Mouse (Mus musculus) thymus, adult 2 months (tissue): ENCODE measurements around the gene Heg1.

ENCODE experiments used
- CTCF ChIP-seq: fragments of 200-500 bp; IDR thresholded peaks from 2 replicates; pipeline ENCODE4 v1.5.1; 2012; ENCODE audit warnings: mild to moderate bottlenecking, control low read depth, low read length, moderate library complexity, borderline replicate concordance; ENCODE audit not compliant: control insufficient read depth, poor library complexity, insufficient read depth; ENCODE audit errors: extremely low read depth
- POLR2A ChIP-seq: fragments of 200-500 bp; IDR thresholded peaks from 2 replicates; pipeline ENCODE4 v1.6.1; 2012; ENCODE audit warnings: mild to moderate bottlenecking, low read length, control low read depth, moderate library complexity; ENCODE audit not compliant: control insufficient read depth, poor library complexity, insufficient read depth; ENCODE audit errors: extremely low read depth

DNA sequence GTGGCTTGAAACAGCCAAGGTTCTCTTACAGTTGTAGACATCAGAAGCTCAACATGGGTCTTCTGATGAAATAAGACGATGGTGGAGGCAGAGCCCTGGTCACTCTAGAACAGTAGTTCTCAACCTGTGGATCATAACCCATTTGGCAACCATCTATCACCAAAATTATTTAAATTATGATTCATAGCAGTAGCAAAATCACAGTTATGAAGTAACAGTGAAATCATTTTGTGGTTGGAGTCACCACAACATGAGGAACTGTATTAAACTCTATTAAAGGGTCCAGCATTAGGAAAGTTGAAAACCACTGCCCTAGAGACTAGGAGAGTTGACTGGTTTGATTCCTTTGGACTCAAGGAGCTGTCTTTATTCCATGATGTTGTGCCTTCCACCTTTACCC lies 15.1 kb upstream of the Heg1 start:
- TF ChIP-seq CTCF (no peak), POLR2A (no peak)
